11 mouse cellular contexts compared by ENCODE assay signal in genomic region chr11:31669172-31669869, GRCm38 (mm10). TPM values are rescaled to one million over a fixed set of nuclear protein-coding genes. Genes with fewer than 3 reads are reported as not detected.
DNase-seq lines count a peak whose midpoint lies in the region; ATAC-seq and TF ChIP-seq lines count a peak whose summit lies in the region.
"Had no signal": no experiment of that assay in that cellular context is flagged by ENCODE, and none has a peak within 500 bp of the region (broad histone marks: within the 10 kb centered on the region; RNA-seq: fewer than 3 reads in every experiment).

No protein-coding gene starts in this region.

- H3K4me1 ChIP-seq in hindbrain, postnatal 0 days (ENCODE audit: insufficient read depth, low read length), result peaks cover 9% of the 10 kb centered on the region; the same call in 1 of the 2 replicates
- peaks cover 10% of the 10 kb centered on the region for H3K4me1 ChIP-seq in hindbrain, embryonic 14.5 days (replicated peaks; ENCODE audit: control insufficient read depth, insufficient read depth, low read length)
- peaks cover 9% of the 10 kb centered on the region; the same call in 1 of the 2 replicates for H3K4me1 ChIP-seq in midbrain, postnatal 0 days (ENCODE audit: insufficient read depth, low read length)
- H3K4me1 ChIP-seq in midbrain, embryonic 14.5 days (ENCODE audit: control insufficient read depth, insufficient read depth, low read length), result peaks cover 9% of the 10 kb centered on the region

- peak; percentile 11; the same call in 1 of the 2 replicates for TF ChIP-seq CTCF in hindbrain, postnatal 0 days (IDR thresholded peaks at IDR 0.05; ENCODE audit: low read depth)
- peak; percentile 33; the same call in 1 of the 2 replicates for TF ChIP-seq CTCF in midbrain, postnatal 0 days (IDR thresholded peaks at IDR 0.05)

- no peak overlapping the region for H3K9ac ChIP-seq in hindbrain, postnatal 0 days (replicated peaks; ENCODE audit: low read length)
- no peak overlapping the region for H3K9ac ChIP-seq in hindbrain, embryonic 14.5 days
- H3K9ac ChIP-seq in midbrain, postnatal 0 days (replicated peaks; ENCODE audit: low read length, poor library complexity, severe bottlenecking), result no peak overlapping the region; the same call in 1 of the 2 replicates
- H3K9ac ChIP-seq in midbrain, embryonic 14.5 days (replicated peaks; ENCODE audit: low read length), result no peak overlapping the region
- H3K9ac ChIP-seq: forebrain, embryonic 15.5 days; intestine, embryonic 15.5 days; neural tube, embryonic 15.5 days had no signal

- no peak overlapping the region for H3K4me3 ChIP-seq in hindbrain, postnatal 0 days (ENCODE audit: low read length)
- H3K4me3 ChIP-seq in hindbrain, embryonic 14.5 days (replicated peaks; ENCODE audit: low read length), result no peak overlapping the region
- no peak overlapping the region for H3K4me3 ChIP-seq in midbrain, postnatal 0 days (ENCODE audit: low read depth, low read length)
- H3K4me3 ChIP-seq in midbrain, embryonic 14.5 days (replicated peaks; ENCODE audit: low read depth, low read length), result no peak overlapping the region
- H3K4me3 ChIP-seq: forebrain, embryonic 15.5 days; intestine, embryonic 15.5 days; neural tube, embryonic 15.5 days had no signal

- H3K27me3 ChIP-seq in hindbrain, postnatal 0 days (ENCODE audit: insufficient read depth, low read length), result no peaks in the 10 kb centered on the region
- H3K27me3 ChIP-seq in hindbrain, embryonic 14.5 days (ENCODE audit: control insufficient read depth, insufficient read depth, low read length), result no peaks in the 10 kb centered on the region
- H3K27me3 ChIP-seq in midbrain, postnatal 0 days (ENCODE audit: insufficient read depth, low read length), result no peaks in the 10 kb centered on the region
- no peaks in the 10 kb centered on the region for H3K27me3 ChIP-seq in midbrain, embryonic 14.5 days (ENCODE audit: control insufficient read depth, insufficient read depth, low read length)
- H3K27me3 ChIP-seq: forebrain, embryonic 15.5 days; intestine, embryonic 15.5 days; neural tube, embryonic 15.5 days had no signal

- no peak for ATAC-seq in hindbrain, postnatal 0 days
- ATAC-seq in hindbrain, embryonic 14.5 days (ENCODE audit: low FRiP score), result no peak
- no peak for ATAC-seq in midbrain, postnatal 0 days (ENCODE audit: low FRiP score)
- ATAC-seq in midbrain, embryonic 14.5 days (ENCODE audit: low FRiP score, low TSS enrichment), result no peak
- 0 out of 2 replicates have a peak, but pooled peaks have one; percentile 14 for ATAC-seq in erythroblast, adult 5-6 weeks (replicated peaks; ENCODE audit: low FRiP score, poor library complexity, severe bottlenecking)
- ATAC-seq: forebrain, embryonic 15.5 days; intestine, embryonic 15.5 days had no signal

- no peaks in the 10 kb centered on the region for H3K9me3 ChIP-seq in hindbrain, postnatal 0 days (ENCODE audit: low read length)
- no peaks in the 10 kb centered on the region for H3K9me3 ChIP-seq in hindbrain, embryonic 14.5 days (ENCODE audit: control insufficient read depth, low read length)
- H3K9me3 ChIP-seq in midbrain, postnatal 0 days (ENCODE audit: low read length), result no peaks in the 10 kb centered on the region
- no peaks in the 10 kb centered on the region for H3K9me3 ChIP-seq in midbrain, embryonic 14.5 days (ENCODE audit: control insufficient read depth, low read length)
- H3K9me3 ChIP-seq: forebrain, embryonic 15.5 days; intestine, embryonic 15.5 days; neural tube, embryonic 15.5 days had no signal

- H3K36me3 ChIP-seq in hindbrain, postnatal 0 days (ENCODE audit: insufficient read depth, low read length), result peaks cover 38% of the 10 kb centered on the region
- peaks cover 46% of the 10 kb centered on the region for H3K36me3 ChIP-seq in hindbrain, embryonic 14.5 days (replicated peaks; ENCODE audit: control insufficient read depth, insufficient read depth)
- H3K36me3 ChIP-seq in midbrain, postnatal 0 days (ENCODE audit: insufficient read depth, low read length), result peaks cover 23% of the 10 kb centered on the region
- peaks cover 48% of the 10 kb centered on the region for H3K36me3 ChIP-seq in midbrain, embryonic 14.5 days (ENCODE audit: control insufficient read depth, insufficient read depth, low read length)

- no peak for DNase-seq in hindbrain, postnatal 0 days (ENCODE audit: low spot score)
- no peak for DNase-seq in hindbrain, embryonic 14.5 days (ENCODE audit: low spot score)
- no peak for DNase-seq in midbrain, postnatal 0 days (ENCODE audit: low spot score)
- no peak for DNase-seq in midbrain, embryonic 14.5 days
- no peak for DNase-seq in testis, postnatal 14 days (ENCODE audit: low spot score)
- no peak for DNase-seq in ovary, postnatal 36 days (ENCODE audit: low spot score)
- DNase-seq: thymus, postnatal 36 days had no signal

- no peak overlapping the region for H3K4me2 ChIP-seq in hindbrain, postnatal 0 days (ENCODE audit: low read depth, low read length)
- no peak overlapping the region for H3K4me2 ChIP-seq in hindbrain, embryonic 14.5 days (replicated peaks)
- H3K4me2 ChIP-seq in midbrain, postnatal 0 days (ENCODE audit: low read depth, low read length, poor library complexity, severe bottlenecking), result no peak overlapping the region
- H3K4me2 ChIP-seq in midbrain, embryonic 14.5 days (ENCODE audit: low read length), result no peak overlapping the region
- H3K4me2 ChIP-seq: forebrain, embryonic 15.5 days had no signal

- WGBS in hindbrain, postnatal 0 days, result 94% methylated on average over 9 of the region's 9 CpGs
- WGBS in hindbrain, embryonic 14.5 days, result 96% methylated on average over 9 of the region's 9 CpGs
- 94% methylated on average over 9 of the region's 9 CpGs for WGBS in midbrain, postnatal 0 days
- 97% methylated on average over 9 of the region's 9 CpGs for WGBS in midbrain, embryonic 14.5 days

- no peak overlapping the region for H3K27ac ChIP-seq in hindbrain, postnatal 0 days
- no peak overlapping the region for H3K27ac ChIP-seq in hindbrain, embryonic 14.5 days
- no peak overlapping the region for H3K27ac ChIP-seq in midbrain, postnatal 0 days (ENCODE audit: low read depth, low read length)
- no peak overlapping the region for H3K27ac ChIP-seq in midbrain, embryonic 14.5 days (replicated peaks; ENCODE audit: low read depth, low read length)
- H3K27ac ChIP-seq: forebrain, embryonic 15.5 days; intestine, embryonic 15.5 days; neural tube, embryonic 15.5 days had no signal

RNA-seq across cellular contexts. Expression of gene Bod1, which starts 2.4 kb away (rescaled TPM):
- total RNA-seq in hindbrain, postnatal 0 days (2014; rRNA removed), result 91.2 and 113 TPM in 2 replicates
- polyA plus RNA-seq in hindbrain, postnatal 0 days (2015; fragmentation: Nextera tagmentation; extraction: Ambion mirVana), result 125 and 134 TPM in 2 replicates
- polyA plus RNA-seq in hindbrain, embryonic 14.5 days (2014; fragmentation: Nextera tagmentation; extraction: Ambion mirVana), result 146 and 149 TPM in 2 replicates
- 91.6 and 129 TPM in 2 replicates for total RNA-seq in midbrain, postnatal 0 days (2014; rRNA removed)
- polyA plus RNA-seq in midbrain, postnatal 0 days (2015; fragmentation: Nextera tagmentation; extraction: Ambion mirVana), result 126 and 134 TPM in 2 replicates
- polyA plus RNA-seq in midbrain, embryonic 14.5 days (2014; fragmentation: Nextera tagmentation; extraction: Ambion mirVana), result 164 and 168 TPM in 2 replicates
- total RNA-seq in erythroblast, adult 5-6 weeks (2015; ENCODE audit: low replicate concordance), result 1.9 and 4.6 TPM in 2 replicates
- total RNA-seq in erythroblast, adult 5-6 weeks (2017; ENCODE audit: low replicate concordance), result 1.5 and 3.2 TPM in 2 replicates
